ENCODE assay signal across 27 mouse cellular contexts in genomic region chr7:39773291-39773690, GRCm38 (mm10).
DNase-seq lines count a peak whose midpoint lies in the region; ATAC-seq and TF ChIP-seq lines count a peak whose summit lies in the region.
"Had no signal": no experiment of that assay in that cellular context is flagged by ENCODE, and none has a peak within 500 bp of the region (broad histone marks: within the 10 kb centered on the region; RNA-seq: fewer than 3 reads in every experiment).

No protein-coding gene starts in this region.

- H3K36me3 ChIP-seq in limb, embryonic 14.5 days (ENCODE audit: control insufficient read depth, insufficient read depth, low read length) = no peaks in the 10 kb centered on the region
- no peaks in the 10 kb centered on the region for H3K36me3 ChIP-seq in limb, embryonic 10.5 days
- H3K36me3 ChIP-seq: forebrain, embryonic 12.5 days; G1E; heart, embryonic 12.5 days; heart, embryonic 15.5 days; intestine, embryonic 15.5 days had no signal

- no peaks in the 10 kb centered on the region for H3K9me3 ChIP-seq in limb, embryonic 14.5 days (ENCODE audit: control insufficient read depth, low read length)
- H3K9me3 ChIP-seq in limb, embryonic 10.5 days (replicated peaks) = no peaks in the 10 kb centered on the region
- H3K9me3 ChIP-seq: forebrain, embryonic 12.5 days; heart, embryonic 12.5 days; heart, embryonic 15.5 days; intestine, embryonic 15.5 days had no signal

- no peak overlapping the region for H3K27ac ChIP-seq in limb, embryonic 14.5 days (replicated peaks; ENCODE audit: low read depth, low read length)
- no peak overlapping the region for H3K27ac ChIP-seq in limb, embryonic 10.5 days
- H3K27ac ChIP-seq: forebrain, embryonic 12.5 days; gastrocnemius, adult 2 months; heart, embryonic 15.5 days; hindbrain, embryonic 14.5 days; intestine, embryonic 15.5 days had no signal

- peak; percentile 2 to 12 for DNase-seq in cerebellum, postnatal 10 days
- DNase-seq in cerebellum, adult 9-11 months = no peak
- DNase-seq in heart, adult 11 months = peak; percentile 53
- DNase-seq in heart, postnatal 10 days = no peak
- DNase-seq in limb, embryonic 14.5 days (ENCODE audit: low spot score) = peak; percentile 14
- DNase-seq in limb, embryonic 10.5 days (ENCODE audit: low spot score) = no peak
- DNase-seq in neural tube, embryonic 10.5 days (ENCODE audit: extremely low spot score, low spot score) = no peak
- DNase-seq: adrenal gland, postnatal 10 days; adrenal gland, postnatal 36 days; cerebellum, adult 18-20 months; cerebellum, adult 9-10 months; cerebellum, postnatal 36 days; embryo, embryonic 11 days; gastrocnemius, adult 2 months; gastrocnemius, postnatal 14 days; heart, adult 18-20 months; heart, postnatal 14 days; heart, postnatal 4 days had no signal

- H3K27me3 ChIP-seq in limb, embryonic 14.5 days (ENCODE audit: control insufficient read depth, insufficient read depth, low read length) = no peaks in the 10 kb centered on the region
- no peaks in the 10 kb centered on the region for H3K27me3 ChIP-seq in limb, embryonic 10.5 days (ENCODE audit: low read depth, poor library complexity, severe bottlenecking)
- H3K27me3 ChIP-seq: forebrain, embryonic 12.5 days; heart, embryonic 12.5 days; heart, embryonic 15.5 days; intestine, embryonic 15.5 days had no signal

- WGBS in limb, embryonic 14.5 days = 87% methylated on average over 6 of the region's 6 CpGs
- whole genome bisulfite sequencing in limb, embryonic 10.5 days = 93% methylated on average over 6 of the region's 6 CpGs

- H3K9ac ChIP-seq in limb, embryonic 14.5 days (ENCODE audit: low read depth, low read length, severe bottlenecking) = no peak overlapping the region
- H3K9ac ChIP-seq: forebrain, embryonic 12.5 days; heart, embryonic 12.5 days; heart, embryonic 15.5 days; hindbrain, embryonic 14.5 days; intestine, embryonic 15.5 days had no signal

- ATAC-seq in limb, embryonic 14.5 days (ENCODE audit: low FRiP score, low read depth) = no peak
- ATAC-seq: forebrain, embryonic 16.5 days; intestine, embryonic 15.5 days; Patski had no signal

- no peak overlapping the region for H3K4me3 ChIP-seq in limb, embryonic 14.5 days (replicated peaks; ENCODE audit: low read length)
- no peak overlapping the region for H3K4me3 ChIP-seq in limb, embryonic 10.5 days
- H3K4me3 ChIP-seq: erythroblast, embryonic 14.5 days; forebrain, embryonic 12.5 days; gastrocnemius, adult 2 months; heart, embryonic 12.5 days; heart, embryonic 15.5 days; intestine, embryonic 15.5 days had no signal

- no peak overlapping the region for H3K4me2 ChIP-seq in limb, embryonic 14.5 days (replicated peaks; ENCODE audit: low read depth, low read length, severe bottlenecking)
- H3K4me2 ChIP-seq: forebrain, embryonic 12.5 days; heart, embryonic 12.5 days; heart, embryonic 15.5 days; hindbrain, embryonic 14.5 days; intestine, embryonic 15.5 days had no signal

- TF ChIP-seq POLR2A in limb, embryonic 14.5 days (IDR thresholded peaks at IDR 0.05; ENCODE audit: borderline replicate concordance, extremely low read depth, insufficient read depth, insufficient read length) = no peak

- intact Hi-C loops in heart, postnatal 10 days (cut with DNase I) = no loop called here

- no peaks in the 10 kb centered on the region for H3K4me1 ChIP-seq in limb, embryonic 14.5 days (ENCODE audit: control insufficient read depth, insufficient read depth, low read length)
- no peaks in the 10 kb centered on the region for H3K4me1 ChIP-seq in limb, embryonic 10.5 days
- H3K4me1 ChIP-seq: forebrain, embryonic 12.5 days; heart, embryonic 12.5 days; heart, embryonic 15.5 days; intestine, embryonic 15.5 days had no signal

Comparison
In these comparisons a context has a peak if more than half of its experiments do, and no peak if none do; other contexts are left out.
1. DNase-seq: peak in cerebellum, postnatal 10 days (2 of 2), heart, adult 11 months (single experiment) and limb, embryonic 14.5 days (single experiment); none in cerebellum, adult 9-11 months (single experiment), heart, postnatal 10 days (0 of 2), limb, embryonic 10.5 days (single experiment) and neural tube, embryonic 10.5 days (single experiment).